8 mouse cellular contexts compared by ENCODE assay signal in genomic region chrX:20920249-20920843, GRCm38 (mm10). TPM values are rescaled to one million over a fixed set of nuclear protein-coding genes. Genes with fewer than 3 reads are reported as not detected.
DNase-seq lines count a peak whose midpoint lies in the region; ATAC-seq and TF ChIP-seq lines count a peak whose summit lies in the region.

No protein-coding gene starts in this region.

- intact Hi-C loops in heart, postnatal 14 days (cut with DNase I) = no loop called here

- no peak for TF ChIP-seq POLR2A in myocyte (IDR thresholded peaks at IDR 0.05; ENCODE audit: insufficient read length, low read depth)

- WGBS in heart, embryonic 15.5 days = 10% methylated on average over 49 of the region's 49 CpGs
- 13% methylated on average over 31 of the region's 49 CpGs for WGBS in intestine, embryonic 14.5 days

- H3K27ac ChIP-seq in heart, embryonic 15.5 days = no peak overlapping the region
- H3K27ac ChIP-seq in intestine, embryonic 14.5 days (ENCODE audit: low read depth) = no peak overlapping the region

- H3K4me1 ChIP-seq in heart, embryonic 15.5 days (replicated peaks) = 0 out of 2 replicates have a peak, but pooled peaks cover 6% of the 10 kb centered on the region
- H3K4me1 ChIP-seq in intestine, embryonic 14.5 days (replicated peaks; ENCODE audit: control insufficient read depth, insufficient read depth, low read length) = no peaks in the 10 kb centered on the region

- H3K79me2 ChIP-seq in myocyte (ENCODE audit: control insufficient read depth, insufficient read depth) = no peaks in the 10 kb centered on the region

- peaks cover 8% of the 10 kb centered on the region; the same call in 1 of the 2 replicates for H3K27me3 ChIP-seq in heart, embryonic 15.5 days
- H3K27me3 ChIP-seq in intestine, embryonic 14.5 days (replicated peaks; ENCODE audit: control insufficient read depth, insufficient read depth, low read length) = no peaks in the 10 kb centered on the region
- H3K27me3 ChIP-seq in myocyte (ENCODE audit: control insufficient read depth, insufficient read depth, insufficient read length) = no peaks in the 10 kb centered on the region

- ATAC-seq in heart, embryonic 15.5 days (replicated peaks; ENCODE audit: insufficient number of reproducible peaks, insufficient read depth, low FRiP score, low read depth) = peak; percentile 14; the same call in 1 of the 2 replicates
- ATAC-seq in CD4-positive, CD25-positive, alpha-beta regulatory T cell, adult 4 months = peak; percentile 40
- peak; percentile 10; the same call in 1 of the 2 replicates for ATAC-seq in common myeloid progenitor, adult 5-6 weeks (replicated peaks; ENCODE audit: low read depth, poor library complexity, severe bottlenecking)
- ATAC-seq in intestine, embryonic 14.5 days (replicated peaks; ENCODE audit: low FRiP score, low TSS enrichment, low read depth) = peak; percentile 55; the same call in 1 of the 2 replicates

- no peaks in the 10 kb centered on the region for H3K9me3 ChIP-seq in heart, embryonic 15.5 days (replicated peaks)
- H3K9me3 ChIP-seq in intestine, embryonic 14.5 days (ENCODE audit: control insufficient read depth, low read length) = no peaks in the 10 kb centered on the region

- peak overlapping the region; percentile 46 for H3K4me3 ChIP-seq in heart, embryonic 15.5 days
- peak overlapping the region; percentile 36 for H3K4me3 ChIP-seq in intestine, embryonic 14.5 days (ENCODE audit: low read depth, low read length)
- H3K4me3 ChIP-seq in myocyte = peak overlapping the region; percentile 21

- no peak overlapping the region for H3ac ChIP-seq in myocyte (ENCODE audit: control insufficient read depth, insufficient read length)

- H3K4me2 ChIP-seq in heart, embryonic 15.5 days = peak overlapping the region; percentile 80
- peak overlapping the region; percentile 64 for H3K4me2 ChIP-seq in intestine, embryonic 14.5 days (ENCODE audit: low read length)
- peak overlapping the region; percentile 64 for H3K4me2 ChIP-seq in myocyte (ENCODE audit: low read depth)

- no peaks in the 10 kb centered on the region for H3K36me3 ChIP-seq in heart, embryonic 15.5 days
- H3K36me3 ChIP-seq in intestine, embryonic 14.5 days (ENCODE audit: control insufficient read depth, insufficient read depth, low read length) = no peaks in the 10 kb centered on the region
- no peaks in the 10 kb centered on the region for H3K36me3 ChIP-seq in myocyte (ENCODE audit: control insufficient read depth, insufficient read depth)

- peak overlapping the region; percentile 25; the same call in 1 of the 2 replicates for H3K9ac ChIP-seq in heart, embryonic 15.5 days
- H3K9ac ChIP-seq in intestine, embryonic 14.5 days (ENCODE audit: low read length) = 0 out of 2 replicates have a peak overlapping the region, but pooled peaks have one; percentile 16

- DNase-seq in heart, postnatal 14 days = no peak
- no peak for DNase-seq in intestine, embryonic 14.5 days (ENCODE audit: low spot score)
- DNase-seq in ovary, postnatal 10 days (ENCODE audit: low spot score) = no peak
- DNase-seq in gastrocnemius, postnatal 25 days = no peak

TF ChIP-seq in myocyte, 11 proteins besides CTCF, POLR2A, EP300 and RAD21:
- TF ChIP-seq MYOD1 (IDR thresholded peaks at IDR 0.05; ENCODE audit: control insufficient read depth in 1 of 3, insufficient read length in 2 of 3, low read depth in 2 of 3) (peak in 1 of 3 experiments; percentile 1), POLR2AphosphoS2 (IDR thresholded peaks at IDR 0.05; ENCODE audit: insufficient read length, low read depth) (no peak), MYOG (IDR thresholded peaks at IDR 0.05; ENCODE audit: control insufficient read depth in 1 of 3, insufficient read depth in 1 of 3, insufficient read length in 2 of 3, low read depth in 2 of 3) (peak in 1 of 3 experiments; percentile 28)

RNA-seq across cellular contexts. Expression of gene Syn1, which starts 0.5 kb away (rescaled TPM):
- polyA plus RNA-seq in heart, embryonic 15.5 days (2015; fragmentation: Nextera tagmentation; extraction: Ambion mirVana) = 0.25 and 0.77 TPM in 2 replicates
- under 1 TPM; 0.32 to 0.45 TPM for total RNA-seq in heart, postnatal 14 days (2021)
- under 1 TPM in 1 of 2 experiments, not detected in 1; 0.20 TPM for polyA plus RNA-seq in CD4-positive, CD25-positive, alpha-beta regulatory T cell, adult 4 months (2017; shearing (Covaris generic))
- not detected in 2 replicates for total RNA-seq in common myeloid progenitor, adult 5-6 weeks (2017)
- polyA plus RNA-seq in intestine, embryonic 14.5 days (2014; fragmentation: Nextera tagmentation; extraction: Ambion mirVana) = 2.0 and 2.7 TPM in 2 replicates
- 8.1 TPM for polyA plus RNA-seq in myocyte (2012; fragmentation: generic; extraction: Trizol)
- total RNA-seq in gastrocnemius, postnatal 25 days (2021) = under 1 TPM in 1 of 2 experiments, not detected in 1; 0.24 TPM

RNA-seq across cellular contexts. Expression of gene Cfp, which starts 11.0 kb away (rescaled TPM):
- 3.1 and 5.6 TPM in 2 replicates for polyA plus RNA-seq in heart, embryonic 15.5 days (2015; fragmentation: Nextera tagmentation; extraction: Ambion mirVana)
- 10 to 100 TPM; 12.4 to 13.0 TPM for total RNA-seq in heart, postnatal 14 days (2021)
- polyA plus RNA-seq in CD4-positive, CD25-positive, alpha-beta regulatory T cell, adult 4 months (2017; shearing (Covaris generic)) = 1 to 10 TPM; 5.9 to 9.8 TPM
- 2.9 and 5.2 TPM in 2 replicates for total RNA-seq in common myeloid progenitor, adult 5-6 weeks (2017)
- polyA plus RNA-seq in intestine, embryonic 14.5 days (2014; fragmentation: Nextera tagmentation; extraction: Ambion mirVana) = 4.2 and 6.0 TPM in 2 replicates
- polyA plus RNA-seq in myocyte (2012; fragmentation: generic; extraction: Trizol) = 1.7 TPM
- 1 to 10 TPM; 3.8 to 6.5 TPM for total RNA-seq in gastrocnemius, postnatal 25 days (2021)

RNA-seq across cellular contexts. Expression of gene Elk1, which starts 30.1 kb away (rescaled TPM):
- 10.1 and 11.8 TPM in 2 replicates for polyA plus RNA-seq in heart, embryonic 15.5 days (2015; fragmentation: Nextera tagmentation; extraction: Ambion mirVana)
- total RNA-seq in heart, postnatal 14 days (2021) = 10 to 100 TPM in 1 of 2 experiments, 1 to 10 TPM in 1; 9.1 to 10.1 TPM
- polyA plus RNA-seq in CD4-positive, CD25-positive, alpha-beta regulatory T cell, adult 4 months (2017; shearing (Covaris generic)) = 1 to 10 TPM; 4.5 to 6.6 TPM
- 2.9 and 4.3 TPM in 2 replicates for total RNA-seq in common myeloid progenitor, adult 5-6 weeks (2017)
- polyA plus RNA-seq in intestine, embryonic 14.5 days (2014; fragmentation: Nextera tagmentation; extraction: Ambion mirVana) = 6.2 and 7.2 TPM in 2 replicates
- polyA plus RNA-seq in myocyte (2012; fragmentation: generic; extraction: Trizol) = 18.9 TPM
- 1 to 10 TPM; 6.7 to 7.5 TPM for total RNA-seq in gastrocnemius, postnatal 25 days (2021)

RNA-seq across cellular contexts. Expression of gene Uxt, which starts 41.5 kb away (rescaled TPM):
- 44.8 and 47.7 TPM in 2 replicates for polyA plus RNA-seq in heart, embryonic 15.5 days (2015; fragmentation: Nextera tagmentation; extraction: Ambion mirVana)
- 10 to 100 TPM; 27.5 to 34.1 TPM for total RNA-seq in heart, postnatal 14 days (2021)
- 10 to 100 TPM; 33.6 to 38.9 TPM for polyA plus RNA-seq in CD4-positive, CD25-positive, alpha-beta regulatory T cell, adult 4 months (2017; shearing (Covaris generic))
- total RNA-seq in common myeloid progenitor, adult 5-6 weeks (2017) = 17.9 and 37.2 TPM in 2 replicates
- polyA plus RNA-seq in intestine, embryonic 14.5 days (2014; fragmentation: Nextera tagmentation; extraction: Ambion mirVana) = 53.9 and 56.7 TPM in 2 replicates
- 57.6 TPM for polyA plus RNA-seq in myocyte (2012; fragmentation: generic; extraction: Trizol)
- 10 to 100 TPM; 27.5 to 29.9 TPM for total RNA-seq in gastrocnemius, postnatal 25 days (2021)

RNA-seq across cellular contexts. Expression of gene Timp1, which starts 50.4 kb away (rescaled TPM):
- polyA plus RNA-seq in heart, embryonic 15.5 days (2015; fragmentation: Nextera tagmentation; extraction: Ambion mirVana) = 25.2 and 25.6 TPM in 2 replicates
- total RNA-seq in heart, postnatal 14 days (2021) = 1 to 10 TPM; 9.1 to 9.7 TPM
- polyA plus RNA-seq in CD4-positive, CD25-positive, alpha-beta regulatory T cell, adult 4 months (2017; shearing (Covaris generic)) = under 1 TPM in 1 of 2 experiments, not detected in 1; 0.39 TPM
- total RNA-seq in common myeloid progenitor, adult 5-6 weeks (2017) = not detected in 2 replicates
- 29.9 and 34.9 TPM in 2 replicates for polyA plus RNA-seq in intestine, embryonic 14.5 days (2014; fragmentation: Nextera tagmentation; extraction: Ambion mirVana)
- 387 TPM for polyA plus RNA-seq in myocyte (2012; fragmentation: generic; extraction: Trizol)
- 1 to 10 TPM; 4.9 to 6.5 TPM for total RNA-seq in gastrocnemius, postnatal 25 days (2021)
